Mouse (Mus musculus) testis, postnatal 14 days (tissue): Measurements from ENCODE around the gene Wdr18.
A peak's percentile ranks its signal among the peaks of the same experiment; 100 is the strongest.

Experiments used
- DNase-seq: peaks from one replicate; pipeline ENCODE4 v3.0.0; 2021; ENCODE audit warnings: low spot score

The Wdr18 gene

DNA sequence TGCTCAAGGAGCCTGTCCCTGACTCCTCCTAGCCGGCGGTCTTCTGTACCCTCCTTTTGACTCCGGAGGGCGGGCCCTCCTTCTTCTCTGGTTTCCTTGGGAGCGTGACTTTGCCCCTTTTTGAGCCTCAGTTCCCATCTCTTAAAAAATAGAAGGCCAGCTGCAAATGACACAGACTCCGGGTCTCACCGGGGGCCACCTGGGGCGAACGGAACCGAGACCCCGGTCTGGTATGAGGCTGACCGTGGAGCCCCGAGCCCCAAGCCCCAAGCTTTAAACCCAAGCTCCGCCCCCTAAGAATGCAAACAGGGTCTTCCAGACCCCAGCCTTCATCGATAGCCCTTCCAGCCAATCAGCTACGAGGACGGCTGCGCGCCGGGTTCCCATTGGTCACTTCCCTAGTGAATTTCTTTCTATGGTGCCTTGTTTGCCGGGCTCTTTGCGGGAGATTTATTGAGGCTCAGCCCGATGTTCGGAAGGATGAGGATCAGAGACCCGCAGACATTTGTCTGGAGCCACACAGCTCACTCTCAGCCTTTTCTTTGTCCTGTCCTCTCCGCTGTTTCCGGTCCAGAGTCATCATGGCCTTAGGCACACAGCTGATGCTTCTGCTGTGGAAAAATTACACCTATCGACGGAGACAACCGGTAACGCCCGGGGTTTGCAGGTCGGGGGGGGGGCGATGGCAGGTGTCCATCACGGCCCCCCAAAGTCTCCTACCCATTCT lies 37.2 kb downstream of the Wdr18 start:
- peak; percentile 84 for DNase-seq

- DNase-seq, result no peak
Measured at GRCm38 (mm10) chr10:79997819-79998218, 37.9 kb downstream of the Wdr18 start.

DNA sequence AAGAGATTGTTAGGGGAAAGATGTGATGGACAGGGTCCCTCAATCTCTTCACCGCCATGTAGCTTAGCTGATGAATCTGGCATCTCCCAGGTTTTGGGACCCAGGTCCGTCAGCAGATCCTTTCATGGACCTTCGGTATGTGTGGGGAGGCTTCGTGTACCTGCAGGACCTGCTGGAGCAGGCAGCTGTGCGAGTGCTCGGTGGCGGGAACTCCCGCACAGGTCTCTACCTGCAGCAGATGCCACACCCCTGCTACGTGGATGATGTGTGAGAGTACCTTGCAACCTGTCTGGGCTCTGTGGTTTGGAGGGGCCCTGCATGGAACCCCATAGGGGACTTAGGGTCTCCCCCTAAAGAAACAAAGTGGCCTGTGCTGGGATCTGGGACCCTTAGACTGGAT lies 42.0 kb downstream of the Wdr18 start:
- DNase-seq, result no peak

DNA sequence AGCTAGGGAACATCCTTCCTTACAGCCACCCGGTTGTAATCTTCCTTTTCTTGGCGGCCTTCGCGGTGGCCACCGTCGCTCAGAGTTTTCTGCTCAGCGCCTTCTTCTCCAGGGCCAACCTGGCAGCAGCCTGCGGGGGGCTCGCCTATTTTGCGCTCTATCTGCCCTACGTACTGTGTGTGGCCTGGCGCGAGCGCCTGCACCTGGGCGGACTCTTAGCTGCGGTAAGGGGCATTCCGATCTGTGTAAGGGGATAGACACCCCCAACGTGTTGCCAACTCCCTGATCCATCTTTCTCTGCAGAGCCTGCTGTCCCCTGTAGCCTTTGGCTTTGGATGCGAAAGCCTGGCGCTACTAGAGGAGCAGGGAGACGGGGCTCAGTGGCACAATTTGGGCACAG lies 42.9 kb downstream of the Wdr18 start:
- no peak for DNase-seq

GRCm38 (mm10) chr10:80003374-80004232 lies 43.7 kb downstream of the Wdr18 start:
- DNase-seq, result no peak

- no peak for DNase-seq
Measured at GRCm38 (mm10) chr10:80004233-80004705, 44.3 kb downstream of the Wdr18 start.

DNA sequence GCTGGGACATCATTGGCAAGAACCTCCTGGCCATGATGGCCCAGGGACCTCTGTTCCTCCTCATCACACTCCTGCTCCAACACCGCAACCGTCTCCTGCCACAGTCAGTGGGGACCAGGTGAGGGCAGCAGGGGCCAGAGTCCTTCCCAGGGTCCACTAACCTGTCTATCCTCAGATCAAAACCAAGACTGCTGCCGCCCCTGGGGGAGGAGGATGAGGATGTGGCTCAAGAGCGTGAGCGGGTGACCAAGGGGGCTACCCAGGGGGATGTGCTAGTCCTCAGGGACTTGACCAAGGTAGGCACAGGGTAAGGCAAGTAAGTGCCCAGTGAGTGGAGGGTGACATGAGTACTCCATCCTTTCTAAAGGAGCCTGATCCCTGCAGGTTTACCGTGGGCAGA lies 51.8 kb downstream of the Wdr18 start:
- DNase-seq, result no peak

DNA sequence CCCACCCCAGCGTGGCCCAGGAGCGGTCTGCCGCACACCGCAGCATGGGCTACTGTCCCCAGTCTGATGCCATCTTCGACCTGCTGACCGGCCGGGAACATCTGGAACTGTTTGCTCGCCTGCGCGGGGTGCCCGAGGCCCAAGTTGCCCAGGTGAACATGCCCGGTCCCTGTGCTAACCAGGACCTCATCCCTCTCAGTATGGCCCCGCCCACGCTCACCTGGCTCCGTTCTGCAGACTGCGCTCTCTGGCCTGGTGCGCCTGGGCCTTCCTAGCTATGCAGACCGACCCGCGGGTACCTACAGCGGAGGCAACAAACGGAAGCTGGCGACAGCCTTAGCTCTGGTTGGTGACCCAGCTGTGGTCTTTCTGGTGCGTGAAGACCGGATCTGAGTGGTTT lies 53.7 kb downstream of the Wdr18 start:
- DNase-seq, result no peak

- no peak for DNase-seq
Measured at GRCm38 (mm10) chr10:80014484-80015290, 54.7 kb downstream of the Wdr18 start.

- no peak for DNase-seq
Measured at GRCm38 (mm10) chr10:80015583-80015982, 55.6 kb downstream of the Wdr18 start.

DNA sequence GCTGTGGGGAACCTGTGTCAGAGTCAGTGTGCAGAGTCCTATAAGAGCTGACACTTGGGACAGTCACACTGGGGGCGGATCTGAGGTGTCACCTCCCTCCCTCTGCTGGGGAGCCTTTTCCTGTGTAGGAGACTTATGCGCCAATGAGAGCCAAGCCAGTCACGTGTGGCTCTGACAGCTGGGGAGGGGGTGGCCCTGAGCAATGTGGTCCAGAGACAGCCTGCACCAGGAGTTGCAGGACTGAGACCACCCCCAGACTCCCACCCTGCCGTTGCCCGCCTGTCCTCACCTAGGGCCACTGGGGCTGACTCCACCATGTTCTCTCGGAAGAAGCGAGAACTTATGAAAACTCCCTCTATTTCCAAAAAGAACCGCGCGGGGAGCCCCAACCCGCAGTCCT lies 56.6 kb downstream of the Wdr18 start, which contains the start of gene Arhgap45:
Arhgap45 (plus strand) TSS at position 143 of the 400 bp plus-strand sequence.
- DNase-seq, result no peak

DNA sequence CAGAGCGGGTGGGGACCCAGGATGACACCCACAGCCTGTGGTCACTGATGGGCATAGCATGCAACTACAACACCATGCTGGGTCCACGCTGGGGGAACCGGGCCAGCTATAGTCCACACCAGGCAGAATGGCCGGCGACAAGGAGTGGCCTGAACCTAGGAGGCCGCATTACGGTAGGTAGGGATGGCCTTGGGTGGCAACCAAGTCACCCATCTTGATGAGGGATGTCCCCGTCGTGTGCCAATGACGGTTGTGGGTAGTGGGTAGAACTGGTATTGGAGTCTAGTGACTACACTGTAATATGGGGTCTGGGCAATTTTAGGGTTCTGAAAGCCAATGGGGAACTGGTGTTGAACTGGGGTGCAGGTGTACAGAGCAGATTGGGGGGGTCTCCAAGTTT lies 57.0 kb downstream of the Wdr18 start:
- no peak for DNase-seq

DNA sequence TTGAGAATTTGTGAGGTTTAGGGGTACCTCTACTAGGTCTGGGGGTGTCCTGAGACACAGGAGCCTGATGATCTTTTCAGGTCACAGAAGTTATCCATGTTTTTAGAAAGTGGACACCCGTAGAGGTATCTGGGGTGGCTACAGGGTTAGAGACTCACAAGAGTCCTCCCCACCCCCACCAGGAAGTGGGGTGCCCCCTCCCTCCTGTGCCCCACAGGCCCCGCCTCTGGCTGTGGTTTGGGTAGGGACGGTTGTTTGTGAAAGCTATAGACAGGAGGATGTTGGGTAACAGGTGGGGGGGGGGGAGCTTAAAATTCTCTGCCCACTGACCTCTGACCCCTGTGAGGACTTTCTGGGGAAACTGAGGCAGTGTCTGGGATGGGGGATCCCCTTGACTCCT lies 57.4 kb downstream of the Wdr18 start:
- no peak for DNase-seq

- no peak for DNase-seq
Measured at GRCm38 (mm10) chr10:80017771-80018170, 57.8 kb downstream of the Wdr18 start.

DNA sequence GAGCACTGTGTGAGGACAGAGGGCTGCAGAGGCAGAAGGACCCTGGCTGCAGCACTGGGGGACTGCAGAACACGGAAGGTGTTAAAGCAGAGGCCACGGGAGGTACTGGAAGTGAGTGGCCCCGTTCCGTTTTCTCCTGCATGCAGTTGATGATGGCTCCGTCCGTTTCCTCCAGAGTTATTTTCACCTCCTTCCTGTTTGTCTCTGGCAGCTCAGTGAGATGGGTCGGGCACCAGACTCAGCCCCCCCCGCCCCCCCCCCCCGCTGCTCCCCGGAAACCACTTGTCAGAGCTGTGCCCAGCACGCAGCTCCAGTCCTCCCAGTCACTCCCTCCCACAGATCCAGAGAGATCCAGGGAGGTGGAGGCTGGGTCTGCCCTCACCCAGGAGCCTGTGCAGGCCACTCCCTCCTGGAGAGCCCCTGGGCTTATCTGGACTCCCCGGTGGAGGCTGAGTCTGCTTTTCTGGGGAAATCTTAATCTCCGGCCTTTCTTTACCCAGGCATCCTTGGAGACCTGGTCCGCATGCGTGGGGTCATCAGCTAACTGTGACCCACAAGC lies 58.9 kb downstream of the Wdr18 start:
- DNase-seq, result no peak

DNA sequence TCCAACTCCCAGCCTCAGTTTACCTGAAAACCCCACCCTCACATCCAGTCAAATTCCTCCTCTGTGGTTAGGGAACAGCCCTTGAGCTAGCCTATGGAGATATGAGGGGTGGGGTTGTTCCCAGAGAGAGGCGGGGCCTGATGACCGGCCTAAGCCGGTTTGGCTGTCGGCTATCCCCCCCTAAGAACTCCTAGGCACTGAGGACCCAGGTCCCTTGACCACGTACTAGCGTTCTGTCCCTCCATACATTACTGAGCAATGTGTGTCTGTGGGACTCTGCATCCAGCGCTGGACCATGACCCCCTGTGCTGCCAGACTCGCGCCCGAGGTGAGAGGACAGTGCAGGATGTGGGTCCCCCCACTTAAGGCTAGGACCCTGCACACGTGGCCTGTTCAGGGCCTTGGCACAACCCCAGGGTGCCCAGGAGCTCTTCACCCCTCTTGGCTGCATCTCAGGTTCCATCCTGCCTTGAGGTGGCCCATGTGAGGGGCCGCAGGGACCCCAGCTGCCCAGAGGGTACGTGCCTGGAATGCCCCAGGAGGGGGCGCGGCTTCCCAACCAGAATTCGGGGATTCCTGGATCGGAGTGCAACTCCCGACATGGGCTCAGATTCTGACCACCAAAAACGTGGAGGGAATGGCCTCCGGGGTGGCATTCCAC lies 59.6 kb downstream of the Wdr18 start:
- no peak for DNase-seq
